14 mouse cellular contexts compared by ENCODE assay signal in the genomic region with DNA sequence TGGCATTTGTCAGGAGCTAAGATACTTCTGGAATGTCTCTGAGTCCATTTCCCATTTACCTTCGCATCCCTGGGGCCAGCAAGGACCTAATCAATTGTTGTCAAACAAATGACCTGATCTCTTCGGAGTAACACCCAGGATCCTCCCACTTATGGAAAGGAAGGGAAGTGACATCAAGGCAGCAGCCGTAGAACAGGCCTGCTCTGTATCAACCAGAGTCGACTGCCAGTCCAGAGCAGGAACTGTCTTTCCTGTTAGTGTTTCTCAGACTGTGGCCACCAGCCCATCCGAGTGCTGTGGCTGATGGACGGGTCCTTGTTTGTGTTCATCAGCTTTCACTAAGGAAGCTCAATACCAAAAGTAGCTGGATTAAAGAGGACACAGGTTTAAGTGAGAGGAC. TPM values are rescaled to one million over a fixed set of nuclear protein-coding genes. Genes with fewer than 3 reads are reported as not detected.
DNase-seq lines count a peak whose midpoint lies in the region; ATAC-seq and TF ChIP-seq lines count a peak whose summit lies in the region.
"Had no signal": no experiment of that assay in that cellular context is flagged by ENCODE, and none has a peak within 500 bp of the region (broad histone marks: within the 10 kb centered on the region; RNA-seq: fewer than 3 reads in every experiment).

No protein-coding gene starts in this region.

- WGBS in lung, adult 2 months, result 24% methylated on average over 6 of the region's 6 CpGs
- WGBS in midbrain, embryonic 14.5 days, result 65% methylated on average over 6 of the region's 6 CpGs

- H3K4me1 ChIP-seq in lung, adult 2 months (ENCODE audit: control insufficient read depth, insufficient read depth, low read length), result peaks cover 16% of the 10 kb centered on the region
- H3K4me1 ChIP-seq in midbrain, embryonic 14.5 days (ENCODE audit: control insufficient read depth, insufficient read depth, low read length), result peaks cover 18% of the 10 kb centered on the region

- TF ChIP-seq POLR2A in lung, adult 2 months (IDR thresholded peaks at IDR 0.05; ENCODE audit: borderline replicate concordance, extremely low read depth, low read depth, low read length), result peak; percentile 48; the same call in 1 of the 2 replicates

- DNase-seq in heart, adult 18-20 months, result peak; percentile 40 to 43
- no peak for DNase-seq in heart, postnatal 25 days (ENCODE audit: low spot score)
- no peak for DNase-seq in layer of hippocampus, adult 2 months (ENCODE audit: low spot score in 2 of 2)
- no peak for DNase-seq in layer of hippocampus, adult 8-10 months (ENCODE audit: low spot score in 2 of 2)
- no peak for DNase-seq in lung, adult 2 months
- DNase-seq in midbrain, embryonic 14.5 days, result no peak
- DNase-seq in thymus, adult 18-20 months, result no peak
- DNase-seq in left cerebral cortex, postnatal 4 days, result no peak
- DNase-seq: adrenal gland, adult 2 months; B cell, adult 2 months; cerebellum, adult 2 months had no signal

- no peak overlapping the region for H3K4me3 ChIP-seq in layer of hippocampus, adult 2 months
- no peak overlapping the region for H3K4me3 ChIP-seq in lung, adult 2 months (replicated peaks; ENCODE audit: extremely low read depth, low read depth, low read length)
- H3K4me3 ChIP-seq in midbrain, embryonic 14.5 days (replicated peaks; ENCODE audit: low read depth, low read length), result no peak overlapping the region
- H3K4me3 ChIP-seq: embryonic facial prominence, embryonic 12.5 days; liver, embryonic 12.5 days; myocyte had no signal

- H3K9me3 ChIP-seq in midbrain, embryonic 14.5 days (ENCODE audit: control insufficient read depth, low read length), result no peaks in the 10 kb centered on the region
- H3K9me3 ChIP-seq: embryonic facial prominence, embryonic 12.5 days; liver, embryonic 12.5 days had no signal

- H3K4me2 ChIP-seq in midbrain, embryonic 14.5 days (ENCODE audit: low read length), result no peak overlapping the region
- H3K4me2 ChIP-seq: embryonic facial prominence, embryonic 12.5 days; liver, embryonic 12.5 days had no signal

- no peak for ATAC-seq in midbrain, embryonic 14.5 days (ENCODE audit: low FRiP score, low TSS enrichment)
- ATAC-seq: liver, embryonic 12.5 days had no signal

- no peak overlapping the region for H3K9ac ChIP-seq in midbrain, embryonic 14.5 days (replicated peaks; ENCODE audit: low read length)
- H3K9ac ChIP-seq: liver, embryonic 12.5 days had no signal

- intact Hi-C loops in heart, postnatal 25 days (cut with DNase I), result no loop called here
- intact Hi-C loops in left cerebral cortex, postnatal 4 days (cut with DNase I), result no loop called here

- H3K27ac ChIP-seq in layer of hippocampus, adult 2 months, result 0 out of 2 replicates have a peak overlapping the region, but pooled peaks have one; percentile 10
- peak overlapping the region; percentile 60 for H3K27ac ChIP-seq in midbrain, embryonic 14.5 days (replicated peaks; ENCODE audit: low read depth, low read length)
- H3K27ac ChIP-seq: embryonic facial prominence, embryonic 12.5 days; liver, embryonic 12.5 days had no signal

- TF ChIP-seq CTCF in layer of hippocampus, adult 2 months (conservative IDR thresholded peaks at IDR 0.05), result no peak
- no peak for TF ChIP-seq CTCF in lung, adult 2 months (IDR thresholded peaks at IDR 0.05; ENCODE audit: insufficient read depth, low read length)

- H3K27me3 ChIP-seq in midbrain, embryonic 14.5 days (ENCODE audit: control insufficient read depth, insufficient read depth, low read length), result no peaks in the 10 kb centered on the region

- no peaks in the 10 kb centered on the region for H3K36me3 ChIP-seq in midbrain, embryonic 14.5 days (ENCODE audit: control insufficient read depth, insufficient read depth, low read length)
- H3K36me3 ChIP-seq: embryonic facial prominence, embryonic 12.5 days; liver, embryonic 12.5 days had no signal

RNA-seq across cellular contexts. Expression of a gene that starts 10.3 kb away (rescaled TPM):
- total RNA-seq in heart, adult 18-20 months (2021), result 10 to 100 TPM; 15.1 to 19.3 TPM
- total RNA-seq in heart, postnatal 25 days (2021), result 10 to 100 TPM; 11.5 to 16.7 TPM
- total RNA-seq in layer of hippocampus, adult 2 months (2021), result 100 to 1,000 TPM; 170 to 183 TPM
- total RNA-seq in layer of hippocampus, adult 8-10 months (2022), result 100 to 1,000 TPM; 152 to 193 (median 182) TPM
- 46.1 and 72.9 TPM in 2 replicates for polyA plus RNA-seq in lung, adult 2 months (2012; rRNA removed)
- 35.5 and 38.8 TPM in 2 replicates for polyA plus RNA-seq in midbrain, embryonic 14.5 days (2014; fragmentation: Nextera tagmentation; extraction: Ambion mirVana)
- total RNA-seq in left cerebral cortex, postnatal 4 days (2021), result 10 to 100 TPM; 74.9 to 76.5 TPM

RNA-seq across cellular contexts. Expression of a gene that starts 23.0 kb away (rescaled TPM):
- total RNA-seq in heart, adult 18-20 months (2021), result 10 to 100 TPM; 36.6 to 38.6 TPM
- total RNA-seq in heart, postnatal 25 days (2021), result 10 to 100 TPM; 35.4 to 36.4 TPM
- total RNA-seq in layer of hippocampus, adult 2 months (2021), result 10 to 100 TPM; 33.9 to 35.9 TPM
- total RNA-seq in layer of hippocampus, adult 8-10 months (2022), result 10 to 100 TPM; 28.4 to 37.8 (median 32.3) TPM
- polyA plus RNA-seq in lung, adult 2 months (2012; rRNA removed), result 64.9 and 78.0 TPM in 2 replicates
- polyA plus RNA-seq in midbrain, embryonic 14.5 days (2014; fragmentation: Nextera tagmentation; extraction: Ambion mirVana), result 22.3 and 26.7 TPM in 2 replicates
- total RNA-seq in left cerebral cortex, postnatal 4 days (2021), result 10 to 100 TPM; 27.7 TPM

RNA-seq across cellular contexts. Expression of a gene that starts 53.0 kb away (rescaled TPM):
- total RNA-seq in heart, adult 18-20 months (2021), result under 1 TPM in 1 of 2 experiments, not detected in 1; 0.31 TPM
- not detected for total RNA-seq in heart, postnatal 25 days (2021)
- total RNA-seq in layer of hippocampus, adult 2 months (2021), result under 1 TPM; 0.31 to 0.91 TPM
- 1 to 10 TPM in 1 of 4 experiments, under 1 TPM in 2, not detected in 1; 0.41 to 1.1 (median 0.43) TPM for total RNA-seq in layer of hippocampus, adult 8-10 months (2022)
- 9.0 and 10.2 TPM in 2 replicates for polyA plus RNA-seq in lung, adult 2 months (2012; rRNA removed)
- polyA plus RNA-seq in midbrain, embryonic 14.5 days (2014; fragmentation: Nextera tagmentation; extraction: Ambion mirVana), result 0.92 and 1.8 TPM in 2 replicates
- not detected for total RNA-seq in left cerebral cortex, postnatal 4 days (2021)
- polyA plus RNA-seq: liver, embryonic 12.5 days; myocyte had no signal

Comparison
In these comparisons a context has a peak if more than half of its experiments do, and no peak if none do; other contexts are left out.
1. DNase-seq: peak in heart, adult 18-20 months (2 of 2); none in heart, postnatal 25 days (single experiment), layer of hippocampus, adult 2 months (0 of 2), layer of hippocampus, adult 8-10 months (0 of 2), lung, adult 2 months (single experiment), midbrain, embryonic 14.5 days (single experiment), thymus, adult 18-20 months (0 of 2) and left cerebral cortex, postnatal 4 days (single experiment).